Mouse (Mus musculus): ENCODE data around the gene Foxd3. TPM values are rescaled to one million over a fixed set of nuclear protein-coding genes. Genes with fewer than 3 reads are reported as not detected.

The Foxd3 gene
- polyA plus RNA-seq, 1 experiment from 2014 or later, result not detected

- peaks cover 32% of the 10 kb centered on the region for H3K4me1 ChIP-seq
- WGBS, result 2% methylated on average over 28 of the region's 28 CpGs
- H3K27ac ChIP-seq, result no peak overlapping the region
- no peaks in the 10 kb centered on the region for H3K36me3 ChIP-seq (ENCODE audit: poor library complexity, severe bottlenecking)
- no peak overlapping the region for H3K4me2 ChIP-seq
- H3K27me3 ChIP-seq, result peaks cover 95% of the 10 kb centered on the region
- no peaks in the 10 kb centered on the region for H3K9me3 ChIP-seq (replicated peaks)
- H3K4me3 ChIP-seq, result no peak overlapping the region
- H3K9ac ChIP-seq, result no peak overlapping the region
- ATAC-seq, result no peak
These were observed 3.4 kb downstream of the Foxd3 start for GRCm38 (mm10) chr4:99659361-99660072.

DNA sequence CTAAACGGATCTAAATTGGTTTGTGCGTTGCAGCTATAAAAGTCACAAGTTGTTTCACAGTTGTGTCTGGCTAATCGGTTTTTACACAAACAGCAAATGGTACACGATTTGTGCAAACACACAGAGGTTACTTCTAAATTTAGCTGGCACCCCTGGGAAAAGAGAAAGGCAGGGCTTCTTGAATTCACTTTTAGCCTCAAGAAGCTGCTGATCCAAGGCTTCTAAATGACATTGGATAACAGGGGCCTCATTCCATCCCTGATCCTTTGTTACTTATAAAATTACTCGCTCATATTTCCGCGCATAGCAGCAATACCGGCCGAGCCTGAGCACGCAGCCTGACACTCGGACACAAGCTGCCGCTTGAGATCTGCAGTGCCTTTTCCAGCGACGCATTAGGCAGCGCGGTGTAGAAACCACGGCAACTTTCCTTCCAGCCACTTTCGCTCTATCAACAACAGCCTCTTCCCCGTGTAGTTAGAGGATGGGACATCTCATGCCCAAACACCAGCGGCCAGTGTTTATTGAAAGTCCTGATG, 4.0 kb downstream of the Foxd3 start:
- peaks cover 95% of the 10 kb centered on the region for H3K27me3 ChIP-seq
- H3K27ac ChIP-seq, result no peak overlapping the region
- no peak overlapping the region for H3K4me2 ChIP-seq
- no peaks in the 10 kb centered on the region for H3K36me3 ChIP-seq (ENCODE audit: poor library complexity, severe bottlenecking)
- H3K4me3 ChIP-seq, result no peak overlapping the region
- H3K9me3 ChIP-seq (replicated peaks), result no peaks in the 10 kb centered on the region
- peaks cover 32% of the 10 kb centered on the region for H3K4me1 ChIP-seq
- under 1% methylated on average over 20 of the region's 20 CpGs for WGBS
- no peak overlapping the region for H3K9ac ChIP-seq
- ATAC-seq, result no peak

GRCm38 (mm10) chr4:99660981-99661380, 4.9 kb downstream of the Foxd3 start:
- ATAC-seq, result peak; percentile 45; the same call in 1 of the 2 replicates
- Histone ChIP-seq H3K4me1 (peaks cover 28% of the 10 kb centered on the region), H3K9ac (no peak overlapping the region), H3K36me3 (ENCODE audit: poor library complexity, severe bottlenecking) (no peaks in the 10 kb centered on the region), H3K27ac (no peak overlapping the region), H3K9me3 (replicated peaks) (no peaks in the 10 kb centered on the region), H3K4me2 (0 out of 2 replicates have a peak overlapping the region, but pooled peaks have one; percentile 14), H3K27me3 (peaks cover 95% of the 10 kb centered on the region), H3K4me3 (no peak overlapping the region)
- under 1% methylated on average over 11 of the region's 11 CpGs for WGBS

DNA sequence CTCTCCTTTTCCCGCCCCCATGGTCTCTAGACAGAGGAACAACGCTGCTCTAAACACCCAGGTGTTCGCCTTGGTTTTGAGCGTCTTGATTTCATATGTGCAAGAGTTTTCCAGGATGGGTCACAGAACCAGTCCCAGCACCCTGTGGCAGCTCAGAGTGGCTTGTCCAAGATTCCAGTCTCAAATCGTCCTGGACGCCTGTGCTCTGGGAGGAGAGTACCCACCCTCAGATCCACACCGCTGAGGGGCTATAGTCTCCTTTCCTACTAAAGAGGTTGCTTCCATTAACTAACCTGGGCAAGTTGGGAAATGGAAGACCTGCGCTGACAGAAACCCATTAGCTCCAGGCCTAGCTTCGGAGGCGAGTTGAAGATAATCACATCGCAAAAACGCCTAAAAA, 5.9 kb downstream of the Foxd3 start:
- 5% methylated on average over 12 of the region's 12 CpGs for WGBS
- no peak for ATAC-seq

GRCm38 (mm10) chr4:99662431-99662830, 6.3 kb downstream of the Foxd3 start:
- Histone ChIP-seq H3K9me3 (replicated peaks) (no peaks in the 10 kb centered on the region), H3K4me1 (peaks cover 13% of the 10 kb centered on the region), H3K27me3 (peaks cover 83% of the 10 kb centered on the region), H3K36me3 (ENCODE audit: poor library complexity, severe bottlenecking) (no peaks in the 10 kb centered on the region), H3K4me3 (no peak overlapping the region), H3K4me2 (no peak overlapping the region), H3K9ac (no peak overlapping the region), H3K27ac (no peak overlapping the region)
- no peak for ATAC-seq
- WGBS, result 8% methylated on average over 9 of the region's 9 CpGs

More for the DNA sequence above, 5.9 kb downstream of the Foxd3 start:
- no peaks in the 10 kb centered on the region for H3K36me3 ChIP-seq (ENCODE audit: poor library complexity, severe bottlenecking)
- H3K9me3 ChIP-seq (replicated peaks), result no peaks in the 10 kb centered on the region
- no peak overlapping the region for H3K4me3 ChIP-seq
- peaks cover 18% of the 10 kb centered on the region for H3K4me1 ChIP-seq
- H3K9ac ChIP-seq, result no peak overlapping the region
- H3K4me2 ChIP-seq, result no peak overlapping the region
- no peak overlapping the region for H3K27ac ChIP-seq
- H3K27me3 ChIP-seq, result peaks cover 88% of the 10 kb centered on the region

GRCm38 (mm10) chr4:99662841-99663567, 6.9 kb downstream of the Foxd3 start:
- no peak for ATAC-seq
- Histone ChIP-seq H3K4me3 (no peak overlapping the region), H3K9ac (no peak overlapping the region), H3K27ac (no peak overlapping the region), H3K4me1 (0 out of 2 replicates have a peak, but pooled peaks cover 8% of the 10 kb centered on the region), H3K4me2 (no peak overlapping the region), H3K36me3 (ENCODE audit: poor library complexity, severe bottlenecking) (no peaks in the 10 kb centered on the region), H3K9me3 (replicated peaks) (no peaks in the 10 kb centered on the region), H3K27me3 (peaks cover 82% of the 10 kb centered on the region)
- 2% methylated on average over 34 of the region's 34 CpGs for WGBS

- Histone ChIP-seq H3K9me3 (replicated peaks) (no peaks in the 10 kb centered on the region), H3K27me3 (peaks cover 78% of the 10 kb centered on the region), H3K27ac (no peak overlapping the region), H3K4me3 (no peak overlapping the region), H3K4me2 (no peak overlapping the region), H3K9ac (no peak overlapping the region), H3K36me3 (ENCODE audit: poor library complexity, severe bottlenecking) (no peaks in the 10 kb centered on the region), H3K4me1 (0 out of 2 replicates have a peak, but pooled peaks cover 8% of the 10 kb centered on the region)
- no peak for ATAC-seq
- WGBS, result 10% methylated on average over 8 of the region's 8 CpGs
These were observed 7.6 kb downstream of the Foxd3 start for GRCm38 (mm10) chr4:99663710-99664109.

DNA sequence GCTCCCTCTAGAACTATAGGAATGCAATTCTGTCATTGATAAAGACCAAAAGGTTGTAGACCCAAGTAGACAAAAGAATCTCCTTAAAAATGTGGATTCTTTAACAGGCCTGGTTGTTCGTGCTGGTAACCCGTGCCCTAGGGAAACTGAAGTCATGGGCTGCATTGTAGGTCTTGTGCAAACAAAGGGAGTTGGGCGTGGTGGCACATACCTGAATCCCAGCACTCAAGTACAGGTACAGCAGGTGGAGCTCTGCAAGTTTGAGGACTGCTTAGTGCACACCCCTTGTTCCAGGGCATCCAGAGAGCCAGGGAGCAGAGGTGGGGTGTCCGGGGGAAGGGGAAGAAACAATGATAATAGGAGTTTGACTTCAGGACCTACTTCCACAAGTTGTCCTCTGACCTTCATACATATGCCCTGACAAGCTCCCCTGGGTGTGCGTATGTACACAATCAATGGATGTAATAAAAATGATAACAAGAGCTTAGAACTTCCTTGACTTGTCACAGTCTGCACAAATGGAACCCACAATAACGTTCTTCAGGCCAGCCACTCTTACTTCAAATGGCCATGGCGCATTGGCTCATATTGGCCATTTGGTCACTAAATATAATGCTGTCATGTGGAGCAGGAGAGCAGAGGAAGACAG, 14.2 kb downstream of the Foxd3 start:
- peaks cover 16% of the 10 kb centered on the region for H3K27me3 ChIP-seq
- no peak overlapping the region for H3K4me3 ChIP-seq
- no peaks in the 10 kb centered on the region for H3K9me3 ChIP-seq (replicated peaks)
- no peak overlapping the region for H3K9ac ChIP-seq
- no peaks in the 10 kb centered on the region for H3K36me3 ChIP-seq (ENCODE audit: poor library complexity, severe bottlenecking)
- H3K4me2 ChIP-seq, result no peak overlapping the region
- no peak for ATAC-seq
- no peaks in the 10 kb centered on the region for H3K4me1 ChIP-seq
- 90% methylated on average over 7 of the region's 7 CpGs for WGBS
- no peak overlapping the region for H3K27ac ChIP-seq

DNA sequence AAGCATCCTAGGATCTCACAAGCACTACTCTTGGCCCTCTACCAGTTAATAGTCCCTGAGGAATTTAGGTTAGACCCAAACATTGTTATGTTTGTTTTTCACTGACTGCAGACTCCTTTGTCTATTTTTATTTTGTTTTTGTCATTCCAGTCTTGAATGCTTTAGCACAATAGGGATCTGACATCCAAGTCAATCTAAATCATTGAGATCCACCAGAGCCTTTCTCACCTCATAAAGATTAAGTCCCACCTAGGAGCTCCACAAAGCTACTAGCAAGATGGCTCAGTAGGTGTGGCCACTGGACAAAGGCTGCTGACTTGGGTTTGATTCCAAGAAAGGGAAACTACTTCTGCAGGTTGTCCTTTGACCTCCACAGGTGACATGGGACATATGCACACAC, 19.1 kb downstream of the Foxd3 start:
- no peaks in the 10 kb centered on the region for H3K27me3 ChIP-seq
- no peak overlapping the region for H3K9ac ChIP-seq
- no peak overlapping the region for H3K27ac ChIP-seq
- H3K9me3 ChIP-seq (replicated peaks), result 0 out of 2 replicates have a peak, but pooled peaks cover 3% of the 10 kb centered on the region
- no peak for ATAC-seq
- no peak overlapping the region for H3K4me2 ChIP-seq
- H3K4me3 ChIP-seq, result no peak overlapping the region
- H3K36me3 ChIP-seq (ENCODE audit: poor library complexity, severe bottlenecking), result no peaks in the 10 kb centered on the region
- H3K4me1 ChIP-seq, result no peaks in the 10 kb centered on the region

- Histone ChIP-seq H3K9me3 (replicated peaks) (0 out of 2 replicates have a peak, but pooled peaks cover 3% of the 10 kb centered on the region), H3K4me2 (no peak overlapping the region), H3K36me3 (ENCODE audit: poor library complexity, severe bottlenecking) (no peaks in the 10 kb centered on the region), H3K9ac (no peak overlapping the region), H3K4me1 (no peaks in the 10 kb centered on the region), H3K27me3 (no peaks in the 10 kb centered on the region), H3K27ac (no peak overlapping the region), H3K4me3 (no peak overlapping the region)
- no peak for ATAC-seq
- 90% methylated on average over 6 of the region's 6 CpGs for WGBS
These were observed 27.8 kb downstream of the Foxd3 start for GRCm38 (mm10) chr4:99683941-99684340.

GRCm38 (mm10) chr4:99686308-99686707, 30.2 kb downstream of the Foxd3 start:
- no peak for ATAC-seq
- Histone ChIP-seq H3K27me3 (no peaks in the 10 kb centered on the region), H3K4me3 (no peak overlapping the region), H3K27ac (no peak overlapping the region), H3K4me1 (no peaks in the 10 kb centered on the region), H3K36me3 (ENCODE audit: poor library complexity, severe bottlenecking) (no peaks in the 10 kb centered on the region), H3K9ac (no peak overlapping the region), H3K9me3 (replicated peaks) (no peaks in the 10 kb centered on the region), H3K4me2 (no peak overlapping the region)
- WGBS, result 73% methylated on average over 5 of the region's 5 CpGs

Data from forebrain, embryonic 13.5 days (tissue).